14 mouse cellular contexts compared by ENCODE assay signal in the genomic region with DNA sequence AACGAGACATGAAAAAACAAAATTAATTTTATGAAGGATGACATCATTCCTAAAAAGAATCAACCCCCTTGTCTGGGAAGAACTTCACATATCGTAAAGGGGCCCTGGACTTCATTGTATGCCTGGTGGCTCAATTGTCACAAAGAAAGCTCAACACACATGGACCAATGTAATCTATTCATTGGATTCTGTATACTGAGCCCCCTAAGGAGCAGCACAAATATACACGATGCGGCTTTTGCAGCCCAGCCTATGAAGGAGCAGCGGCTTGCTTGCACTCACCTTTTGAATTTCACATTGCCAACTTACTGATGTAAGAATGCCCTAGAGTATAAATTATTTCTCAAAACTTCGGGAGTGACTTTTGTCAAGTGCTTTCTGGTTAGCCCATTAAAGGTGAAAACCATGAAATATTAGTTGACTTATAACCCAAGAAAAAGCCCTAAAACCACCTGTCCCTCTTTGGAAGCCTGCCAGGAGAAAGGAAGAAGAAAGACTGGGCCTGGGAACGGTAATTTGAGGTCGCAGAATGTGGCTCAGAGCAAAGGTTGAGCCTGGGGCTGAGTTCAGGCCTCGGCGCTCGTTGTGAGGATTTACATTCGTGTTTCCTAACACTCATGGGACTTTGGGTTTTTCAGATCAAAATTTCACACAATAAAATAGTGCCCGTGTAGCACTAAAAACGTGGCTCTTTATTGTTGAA.
"Had no signal": no experiment of that assay in that cellular context is flagged by ENCODE, and none has a peak within 500 bp of the region (broad histone marks: within the 10 kb centered on the region; RNA-seq: fewer than 3 reads in every experiment).

No protein-coding gene starts in this region.

- H3K4me3 ChIP-seq: layer of hippocampus, adult 2 months; liver, embryonic 13.5 days; lung, embryonic 15.5 days; megakaryocyte, embryonic 14.5 days; myocyte had no signal

- H3K9ac ChIP-seq: liver, embryonic 13.5 days; liver, postnatal 0 days; lung, embryonic 15.5 days had no signal

- H3K4me1 ChIP-seq: liver, embryonic 13.5 days; lung, embryonic 15.5 days; megakaryocyte, embryonic 14.5 days had no signal

- H3K36me3 ChIP-seq: liver, embryonic 13.5 days; lung, embryonic 15.5 days had no signal

- DNase-seq: kidney, adult 11 months; left cerebral cortex, postnatal 4 days; liver; liver, embryonic 13.5 days; liver, postnatal 0 days; lung, postnatal 14 days; right cerebral cortex, adult 18-20 months; right cerebral cortex, postnatal 25 days; thymus, postnatal 36 days had no signal

- H3K4me2 ChIP-seq: liver, embryonic 13.5 days; lung, embryonic 15.5 days had no signal

- ATAC-seq: liver, postnatal 0 days had no signal

- H3K27me3 ChIP-seq: liver, embryonic 13.5 days; lung, embryonic 15.5 days; megakaryocyte, embryonic 14.5 days had no signal

- H3K27ac ChIP-seq: layer of hippocampus, adult 2 months; liver, embryonic 13.5 days; lung, embryonic 15.5 days; macrophage had no signal

- H3K9me3 ChIP-seq: liver, embryonic 13.5 days; lung, embryonic 15.5 days had no signal
